Mouse (Mus musculus) layer of hippocampus, postnatal 36 days (tissue): ENCODE measurements around the gene Lenep. TPM values are rescaled to one million over a fixed set of nuclear protein-coding genes. Genes with fewer than 3 reads are reported as not detected.
"Not testable (repeated sequence)": the region's sequence is repeated elsewhere in the genome, so short reads cannot be mapped to it uniquely, and the experiment has no call there.

Experiments used
- DNase-seq, 2 experiments: peaks; one replicate each; pipeline ENCODE4 v3.0.0; 2022
- total RNA-seq, 2 experiments: library from RNA; stranded (reverse); gene quantifications; 2 replicates each; pipeline ENCODE4 v1.2.3; 2021

Gene Lenep
- total RNA-seq, result 1 to 10 TPM; 4.6 to 6.3 TPM

- no peak for DNase-seq
Measured at GRCm38 (mm10) chr3:89402693-89403092, at the start of gene Lenep. Gene Lenep (minus strand): TSS chr3:89402793.

DNA sequence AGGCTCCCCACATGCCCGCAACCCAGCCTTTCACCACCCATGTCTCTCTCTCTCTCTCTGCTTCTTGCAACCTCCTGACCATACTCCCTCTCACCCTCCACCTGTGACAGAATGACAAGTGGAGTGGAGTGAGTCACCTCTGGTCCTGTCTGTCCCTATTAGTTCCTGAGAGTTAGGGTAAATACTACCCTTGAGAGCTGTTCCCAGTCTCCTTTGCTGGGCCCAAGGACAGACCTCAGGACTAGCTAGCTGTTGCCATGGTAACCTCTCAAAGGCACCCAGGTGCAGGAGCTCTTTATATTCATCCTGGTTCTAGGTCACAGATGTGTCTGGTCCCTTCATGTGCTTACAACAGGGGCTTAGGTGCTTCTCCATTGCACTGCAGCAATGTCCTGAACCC is 49.3 kb upstream of the Lenep start:
- DNase-seq, result no peak

DNA sequence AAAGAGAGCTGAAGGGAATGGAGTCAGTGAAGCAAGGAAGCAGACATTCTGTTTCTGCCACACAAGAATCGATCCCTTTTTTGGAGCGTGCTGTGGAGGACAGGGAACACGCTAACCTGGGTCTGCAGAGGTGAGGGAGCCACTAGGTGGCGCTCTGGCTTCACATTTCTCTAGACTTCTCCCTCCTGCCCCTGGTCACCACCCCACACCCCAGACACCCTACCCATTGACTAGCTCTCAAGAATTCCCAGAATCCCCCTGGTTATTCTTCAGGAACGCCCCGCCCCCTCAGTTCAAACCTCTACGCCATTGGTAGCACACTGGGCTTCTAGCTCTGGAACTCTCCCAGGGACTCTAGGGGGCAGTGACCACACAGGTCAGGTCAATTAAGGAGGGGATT is 46.9 kb upstream of the Lenep start:
- DNase-seq, result peak; percentile 67 to 69

GRCm38 (mm10) chr3:89448720-89449537 is 46.3 kb upstream of the Lenep start:
- no peak for DNase-seq

DNA sequence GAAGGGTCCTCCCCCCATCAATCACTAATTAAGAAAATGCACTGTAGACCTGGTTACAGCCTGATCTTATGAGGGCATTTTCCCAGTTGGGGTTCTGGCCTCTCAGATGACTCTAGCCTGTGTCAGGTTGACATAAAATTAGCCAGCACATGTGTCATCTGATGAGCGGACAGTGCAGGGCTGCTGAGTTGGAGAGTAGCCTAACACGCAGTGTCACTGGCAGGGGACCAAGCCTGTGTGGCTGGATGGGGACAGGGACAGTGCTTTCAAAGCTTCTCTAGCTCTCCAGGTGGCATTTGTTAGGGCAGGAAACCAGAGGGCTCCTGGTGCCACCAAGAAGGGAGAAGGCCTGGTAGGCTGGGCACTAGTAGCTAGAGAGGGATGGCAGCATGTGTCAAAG is 38.1 kb upstream of the Lenep start:
- no peak for DNase-seq

DNA sequence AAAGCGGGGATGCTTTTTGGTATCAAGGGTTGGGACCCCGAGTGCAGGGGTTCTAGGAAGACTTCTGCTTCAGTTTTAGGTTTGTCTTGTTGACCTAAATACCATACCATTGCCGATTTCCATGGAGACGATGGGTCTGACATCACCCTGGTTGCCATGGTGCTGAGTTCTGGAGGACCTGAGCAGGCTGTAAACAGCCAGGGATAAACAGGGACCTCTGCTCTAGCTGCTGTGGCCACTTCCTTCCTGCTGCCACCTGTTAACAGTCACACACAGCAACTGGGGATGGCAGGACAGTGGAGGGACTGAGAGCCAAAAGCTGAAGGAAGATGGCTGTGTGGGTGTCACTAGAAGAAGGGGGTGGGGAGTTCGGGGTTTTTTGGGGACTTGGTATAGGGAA is 34.7 kb upstream of the Lenep start:
- no peak for DNase-seq

DNA sequence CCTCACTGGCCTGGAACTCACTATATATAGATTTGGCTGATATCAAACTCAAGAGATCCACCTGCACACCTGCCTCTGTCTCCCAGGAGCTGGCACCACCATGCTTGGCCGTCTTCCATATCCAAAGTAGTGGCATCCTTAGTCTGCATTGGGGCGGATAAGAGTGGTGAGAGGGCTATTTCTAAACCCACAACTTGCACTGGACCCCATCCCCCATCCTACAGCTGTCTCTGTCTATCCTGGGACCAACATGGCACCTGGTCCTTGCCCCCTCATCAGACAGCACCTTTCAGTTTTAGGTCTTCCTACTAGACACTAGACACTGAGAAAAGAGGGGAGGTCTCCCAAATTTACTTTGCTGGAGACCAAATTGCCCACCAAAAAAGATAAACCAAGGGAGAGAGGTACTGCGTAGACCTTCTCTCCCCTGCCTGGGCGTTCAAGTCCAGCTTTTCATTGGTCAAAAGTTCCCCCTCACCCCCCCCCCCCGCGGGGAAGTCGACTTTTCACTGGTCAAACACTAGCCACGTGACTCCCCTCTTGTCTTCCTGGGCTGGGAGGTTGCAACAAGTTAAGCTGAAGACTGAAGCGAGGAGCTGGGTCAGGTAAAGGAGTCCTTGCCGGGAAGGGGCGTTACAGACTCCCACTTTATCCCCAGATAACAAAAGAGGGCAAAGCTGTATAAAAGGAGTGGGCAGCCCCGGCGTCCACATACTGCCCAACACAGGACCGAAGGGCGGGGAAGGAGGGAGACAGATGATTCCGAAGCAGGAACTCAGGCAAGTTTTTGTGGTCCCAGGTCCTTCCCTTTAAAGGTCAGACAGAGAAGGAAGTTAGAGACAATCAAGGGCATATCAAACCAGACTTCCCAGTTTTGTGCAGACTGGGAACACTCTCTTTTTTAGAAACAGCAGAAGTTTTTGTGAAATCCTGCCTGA is 33.9 kb upstream of the Lenep start, which contains the start of gene Pbxip1:
Pbxip1 (plus strand) TSS at position 531 of the 938 bp plus-strand sequence.
- DNase-seq, result no peak

DNA sequence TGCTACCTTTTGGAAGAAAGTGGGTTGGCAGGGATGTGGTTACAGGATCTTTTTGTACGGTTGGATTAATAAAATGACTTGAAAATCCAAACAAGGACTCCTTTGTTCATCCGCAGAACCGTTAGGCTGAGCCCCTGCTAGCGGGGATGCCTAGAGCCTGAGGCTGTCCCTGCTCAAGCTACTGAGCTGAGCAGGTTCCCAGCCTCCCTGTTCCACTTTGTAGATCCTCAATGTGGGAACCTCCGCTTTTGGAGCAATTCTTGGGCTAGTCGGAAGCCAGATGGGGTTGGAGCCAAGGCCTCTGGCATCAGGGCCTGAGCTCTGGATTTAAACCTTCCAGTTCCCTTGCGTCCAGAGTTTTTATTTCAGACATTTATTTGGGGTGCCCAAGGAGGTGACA is 32.4 kb upstream of the Lenep start:
- DNase-seq, result no peak

GRCm38 (mm10) chr3:89434532-89434931 is 31.9 kb upstream of the Lenep start:
- DNase-seq, result no peak

DNA sequence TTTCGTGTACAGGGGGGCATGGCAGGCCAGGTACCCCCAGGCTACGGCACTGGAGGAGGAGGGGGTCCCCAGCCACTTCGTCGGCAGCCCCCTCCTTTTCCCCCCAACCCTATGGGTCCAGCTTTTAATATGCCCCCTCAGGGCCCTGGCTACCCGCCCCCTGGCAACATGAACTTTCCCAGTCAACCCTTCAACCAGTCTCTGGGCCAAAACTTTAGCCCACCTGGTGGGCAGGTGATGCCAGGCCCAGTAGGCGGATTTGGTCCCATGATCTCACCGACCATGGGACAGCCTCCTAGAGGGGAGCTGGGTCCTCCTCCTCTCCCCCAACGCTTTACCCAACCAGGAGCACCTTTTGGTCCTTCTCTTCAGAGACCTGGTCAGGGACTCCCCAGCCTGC is 30.0 kb upstream of the Lenep start:
- DNase-seq, result no peak

DNA sequence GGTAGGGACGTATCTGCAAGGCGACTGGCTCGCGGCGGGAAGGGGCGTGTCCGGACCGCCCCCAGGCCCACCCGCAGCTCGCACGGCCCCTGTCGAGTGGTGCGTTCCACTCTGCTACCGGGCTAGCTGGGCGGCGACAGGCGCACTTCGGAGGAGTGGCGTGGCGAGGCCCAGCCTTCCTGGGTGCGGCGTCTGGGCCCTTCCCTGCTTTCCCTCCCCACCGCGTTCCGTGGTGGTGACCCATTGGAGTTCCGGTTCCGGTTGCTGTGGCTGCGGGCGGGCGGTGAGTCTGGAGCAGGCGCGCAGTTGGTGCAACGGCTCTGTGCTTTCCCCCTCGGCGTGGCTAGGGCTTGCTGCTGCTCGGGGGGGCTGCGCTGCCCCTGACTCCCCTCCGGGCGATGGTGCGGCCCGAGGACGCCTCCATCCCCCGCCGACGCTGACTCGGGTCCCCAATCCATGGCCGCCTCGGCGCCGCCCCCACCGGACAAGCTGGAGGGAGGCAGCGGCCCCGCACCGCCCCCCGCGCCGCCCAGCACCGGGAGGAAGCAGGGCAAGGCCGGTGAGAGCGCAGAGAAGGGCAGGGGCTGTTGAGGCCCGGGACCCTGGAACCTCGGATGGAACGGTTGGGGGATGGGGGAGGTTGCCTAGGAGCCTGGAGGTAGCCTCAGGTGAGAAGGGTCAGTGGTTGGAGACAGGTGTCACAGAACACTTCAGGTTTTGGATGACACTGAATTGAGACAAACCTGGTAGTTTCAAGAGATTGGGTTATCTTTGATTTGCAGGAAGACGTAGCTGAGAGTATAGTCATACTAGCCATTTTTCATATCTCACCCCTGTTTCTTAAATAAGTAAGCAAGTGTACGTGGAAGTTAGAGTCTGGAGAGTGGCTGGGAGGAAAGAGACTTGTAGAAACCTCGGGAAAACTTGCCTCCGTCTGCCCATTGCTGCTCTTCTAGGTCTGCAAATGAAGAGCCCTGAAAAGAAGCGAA is 27.9 kb upstream of the Lenep start, which contains the start of gene Pygo2:
Pygo2 (plus strand) TSS at position 44 of the 989 bp plus-strand sequence.
- peak; percentile 96 for DNase-seq

DNA sequence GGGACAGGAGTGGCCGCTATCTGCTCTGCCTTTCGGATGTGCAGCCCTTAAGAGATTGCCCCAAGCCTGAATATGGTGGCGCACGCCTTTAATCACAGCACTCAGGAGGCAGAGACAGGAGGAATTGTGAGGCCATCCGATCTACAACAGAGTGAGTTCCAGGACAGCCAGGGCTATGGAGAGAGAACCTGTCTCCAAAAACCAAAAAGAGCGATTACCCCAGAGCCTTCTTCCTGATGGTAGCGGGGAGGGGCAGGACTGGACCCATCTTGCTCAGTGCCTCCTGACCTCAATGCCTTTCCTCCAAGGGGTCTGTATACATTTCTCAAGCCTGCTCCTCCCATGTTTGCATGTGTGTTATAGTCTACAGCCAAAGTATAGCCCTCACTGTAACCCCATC is 26.4 kb upstream of the Lenep start:
- not testable (repeated sequence) for DNase-seq

- DNase-seq, result no peak
Measured at GRCm38 (mm10) chr3:89425876-89426275, 23.3 kb upstream of the Lenep start.

DNA sequence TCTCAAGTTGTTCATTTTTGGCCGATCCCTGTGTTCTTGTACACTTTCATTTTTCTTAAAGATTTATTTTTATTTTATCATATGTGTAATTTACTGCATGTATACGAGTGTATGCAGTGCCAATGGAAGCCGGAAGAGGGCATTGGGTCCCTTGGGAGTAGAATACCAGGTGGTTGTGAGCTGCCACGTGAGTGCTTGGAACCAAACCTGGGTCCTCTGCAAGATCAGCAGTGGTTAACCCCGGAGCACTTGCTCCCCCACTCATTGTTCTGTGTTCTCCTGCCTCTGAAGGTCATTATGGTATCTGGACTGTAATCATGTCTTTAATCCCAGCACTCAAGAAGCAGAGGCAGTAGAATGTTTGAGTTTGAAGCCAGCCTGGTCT is 22.5 kb upstream of the Lenep start:
- no peak for DNase-seq

DNA sequence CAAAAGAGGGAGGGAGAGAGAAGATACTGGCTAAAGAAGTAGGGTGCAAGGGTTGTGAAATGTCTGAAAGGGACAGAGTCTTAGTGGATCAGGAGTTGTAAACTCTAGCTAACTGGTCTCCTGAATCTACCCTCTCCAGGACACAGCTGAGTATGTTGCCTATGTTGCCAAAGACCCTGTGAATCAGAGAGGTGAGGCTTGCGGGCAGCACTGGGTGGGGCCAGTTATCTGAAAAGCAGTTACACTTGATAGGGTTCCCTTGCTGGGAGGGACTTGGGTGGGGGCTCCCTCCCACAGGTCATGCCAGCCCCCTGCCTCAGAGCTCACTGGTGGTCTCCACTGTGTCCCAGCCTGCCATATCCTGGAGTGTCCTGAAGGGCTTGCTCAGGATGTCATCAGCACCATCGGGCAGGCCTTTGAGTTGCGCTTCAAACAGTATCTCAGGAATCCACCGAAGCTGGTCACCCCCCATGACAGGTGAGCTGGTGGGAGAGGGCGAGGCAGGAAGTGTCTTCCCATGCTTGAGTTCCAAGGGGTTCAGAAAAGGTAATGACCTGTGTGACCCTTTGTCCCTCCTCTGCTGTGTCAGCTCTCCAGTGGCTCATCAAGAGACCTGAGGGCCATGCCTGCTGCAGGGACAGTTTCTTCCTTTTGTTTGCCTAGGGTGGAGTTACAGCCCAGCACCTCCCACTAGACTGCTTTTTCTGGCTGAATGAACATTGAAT is 22.0 kb upstream of the Lenep start:
- DNase-seq, result no peak

- DNase-seq, result no peak
Measured at GRCm38 (mm10) chr3:89422556-89423205, 20.1 kb upstream of the Lenep start.

DNA sequence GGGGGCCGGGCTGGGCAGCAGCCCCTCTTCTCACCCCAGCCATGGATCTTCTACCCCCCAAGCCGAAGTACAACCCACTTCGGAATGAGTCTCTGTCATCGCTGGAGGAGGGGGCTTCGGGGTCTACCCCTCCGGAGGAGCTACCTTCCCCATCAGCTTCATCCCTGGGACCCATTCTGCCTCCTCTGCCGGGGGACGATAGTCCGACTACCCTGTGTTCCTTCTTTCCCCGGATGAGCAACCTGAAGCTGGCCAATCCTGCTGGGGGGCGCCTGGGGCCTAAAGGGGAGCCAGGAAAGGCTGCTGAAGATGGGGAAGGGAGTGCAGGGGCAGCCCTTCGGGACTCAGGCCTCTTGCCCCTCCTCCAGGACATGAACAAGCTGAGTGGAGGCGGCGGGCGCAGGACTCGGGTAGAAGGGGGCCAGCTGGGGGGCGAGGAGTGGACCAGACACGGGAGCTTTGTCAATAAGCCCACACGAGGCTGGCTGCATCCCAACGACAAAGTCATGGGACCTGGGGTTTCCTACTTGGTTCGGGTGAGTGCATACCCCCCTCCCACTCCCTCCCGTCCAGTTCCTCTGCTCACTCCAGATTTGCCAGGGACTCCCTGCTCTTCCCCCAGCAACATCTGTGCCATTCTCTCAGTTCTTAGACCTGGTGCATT is 19.3 kb upstream of the Lenep start:
- DNase-seq, result no peak

- DNase-seq, result peak; percentile 59 to 66
Measured at GRCm38 (mm10) chr3:89421002-89421774, 18.6 kb upstream of the Lenep start.

- DNase-seq, result no peak
Measured at GRCm38 (mm10) chr3:89420421-89420820, 17.8 kb upstream of the Lenep start.
